Mouse (Mus musculus) erythroid progenitor cell, adult 5-6 weeks (primary cell): Measurements from ENCODE around the gene Grb10. TPM values are rescaled to one million over a fixed set of nuclear protein-coding genes. Genes with fewer than 3 reads are reported as not detected.

Experiments
- ATAC-seq: replicated peaks from 2 replicates; pipeline ENCODE4 v1.8.0; 2016; ENCODE audit warnings: moderate number of reproducible peaks, mild to moderate bottlenecking, moderate TSS enrichment, inconsistent platforms; ENCODE audit not compliant: poor library complexity, low FRiP score, severe bottlenecking
- total RNA-seq, 2 experiments: library from RNA; stranded (forward) in 1 of 2; stranded (reverse) in 1 of 2; fragments of 150-400 nt in 1 of 2; fragments of 186-747, 209-891 nt in 1 of 2; gene quantifications; 2 replicates each; pipeline versions ENCODE4 v1.2.3 to v1.2.4; 2015 to 2017; ENCODE audit warnings: low replicate concordance in 2 of 2

The Grb10 gene
- total RNA-seq, 2 experiments from 2014 or later, result 2.1 to 5.9 TPM

DNA sequence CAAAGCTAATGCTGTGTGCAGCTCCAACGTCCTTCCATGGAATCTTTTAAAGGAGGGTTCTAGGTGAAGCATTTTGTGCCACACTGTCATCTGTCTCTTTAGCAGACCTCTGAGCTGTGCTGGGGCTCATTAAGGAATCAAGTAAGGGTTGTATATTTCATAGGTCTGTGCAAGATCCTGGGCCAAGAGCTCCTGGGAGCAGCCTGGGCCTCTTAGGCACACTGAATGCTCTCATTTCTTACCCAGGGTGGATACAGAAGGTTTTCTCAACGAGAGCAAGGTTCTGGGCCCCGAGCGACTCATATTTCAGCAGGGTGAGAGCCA is 84.4 kb downstream of the Grb10 start:
- ATAC-seq, result no peak

DNA sequence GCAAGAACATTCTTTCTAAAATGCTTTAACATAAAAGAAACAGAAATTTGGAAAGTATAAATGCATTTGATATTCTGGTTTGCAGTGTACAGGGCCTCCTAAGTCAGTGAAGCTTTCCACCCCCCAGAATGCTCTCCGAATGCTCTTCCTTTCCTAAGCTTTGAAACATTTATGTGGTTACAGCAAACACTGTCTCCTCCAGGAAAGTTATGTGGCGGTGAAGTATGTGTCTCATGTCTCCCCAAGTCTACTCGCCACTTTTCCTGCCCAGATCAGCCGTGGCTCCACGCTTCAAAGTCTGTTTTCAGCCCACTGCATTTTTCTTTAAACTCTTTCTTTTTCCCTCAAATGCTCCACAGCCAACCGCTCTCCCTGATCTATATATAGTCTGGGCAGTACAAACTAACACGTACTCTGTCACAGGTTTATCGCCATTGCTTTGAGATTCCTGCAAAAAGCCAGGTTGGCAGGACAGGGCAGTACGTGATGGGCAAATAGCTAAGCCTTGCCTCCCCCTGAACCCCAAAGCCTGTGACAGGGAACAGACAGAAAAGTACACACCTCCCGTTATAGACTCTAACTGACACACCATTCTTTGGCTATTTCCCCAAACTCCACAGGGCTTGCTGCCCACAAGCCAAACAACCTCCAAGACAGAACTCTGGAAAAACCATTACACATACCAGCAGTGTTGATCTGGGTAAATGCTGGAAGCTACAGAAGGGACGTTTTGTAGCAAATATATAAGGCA is 84.9 kb downstream of the Grb10 start:
- no peak for ATAC-seq

DNA sequence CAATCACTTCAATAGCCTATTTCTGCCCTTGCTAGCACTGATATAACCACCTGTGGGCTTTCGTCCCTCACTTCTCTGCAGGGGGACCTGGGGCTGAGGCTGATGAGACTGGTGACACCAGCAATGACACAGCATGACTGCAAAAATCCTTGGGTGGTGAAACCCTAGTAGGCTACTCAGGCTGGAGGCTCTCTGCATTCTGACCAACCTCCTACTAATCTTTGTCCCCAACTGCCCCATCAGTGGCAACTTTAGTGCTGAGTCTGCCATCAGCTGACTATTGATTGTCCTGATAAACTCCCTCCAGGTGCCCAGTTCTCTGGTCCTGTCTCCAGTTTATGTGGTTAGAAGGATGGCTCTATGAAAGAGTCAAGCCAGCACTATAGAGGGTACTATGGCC is 85.9 kb downstream of the Grb10 start:
- no peak for ATAC-seq

DNA sequence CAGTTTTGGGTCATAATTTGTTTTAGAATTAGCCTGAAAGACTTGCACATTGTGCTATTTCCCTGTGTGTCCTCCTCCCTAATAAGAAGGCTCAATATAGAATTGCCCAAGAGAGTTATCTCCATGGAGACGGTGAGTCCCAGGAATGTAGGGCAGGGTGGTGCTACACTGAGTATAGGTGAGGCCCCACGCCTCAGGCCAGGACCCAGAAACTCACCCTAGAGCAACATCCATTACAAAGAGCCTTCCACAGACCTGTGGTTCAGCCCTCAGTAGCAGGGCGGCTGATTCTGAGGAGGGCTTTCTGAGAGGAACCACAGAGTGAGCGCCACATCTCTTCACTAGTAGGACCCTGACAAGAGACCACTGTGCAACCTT is 89.5 kb downstream of the Grb10 start:
- no peak for ATAC-seq

DNA sequence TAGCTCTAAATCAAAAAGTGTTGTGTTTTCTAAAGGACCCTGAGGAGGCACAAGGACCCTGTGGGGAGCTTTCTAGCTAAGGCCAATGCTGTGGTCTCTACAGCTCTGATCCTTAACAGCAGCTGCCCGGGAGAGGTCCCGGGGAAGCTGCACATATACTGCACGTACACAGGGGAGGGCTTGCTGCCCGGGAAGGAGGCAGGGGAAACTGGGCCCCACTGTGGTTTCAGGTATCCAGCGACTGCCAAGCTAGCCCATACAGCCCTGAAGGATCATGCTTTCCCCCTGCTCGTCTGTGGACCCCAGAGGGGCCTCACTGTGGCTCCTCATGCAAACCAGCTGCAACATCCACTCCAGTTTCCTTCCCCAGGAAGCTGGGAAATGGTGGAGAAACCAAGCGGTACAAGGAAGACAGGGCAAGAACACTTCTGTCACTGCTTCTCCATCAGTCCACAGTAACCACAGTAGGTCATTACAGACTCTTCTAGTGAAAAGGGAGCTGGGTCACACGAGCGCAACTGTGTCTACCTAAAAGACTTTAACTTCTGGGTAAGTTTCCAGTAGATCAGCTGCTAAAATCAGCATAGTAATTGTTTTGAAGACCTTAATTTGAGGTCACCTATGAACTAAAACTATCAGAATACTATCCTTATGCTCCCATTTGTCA is 90.0 kb downstream of the Grb10 start:
- ATAC-seq, result no peak

DNA sequence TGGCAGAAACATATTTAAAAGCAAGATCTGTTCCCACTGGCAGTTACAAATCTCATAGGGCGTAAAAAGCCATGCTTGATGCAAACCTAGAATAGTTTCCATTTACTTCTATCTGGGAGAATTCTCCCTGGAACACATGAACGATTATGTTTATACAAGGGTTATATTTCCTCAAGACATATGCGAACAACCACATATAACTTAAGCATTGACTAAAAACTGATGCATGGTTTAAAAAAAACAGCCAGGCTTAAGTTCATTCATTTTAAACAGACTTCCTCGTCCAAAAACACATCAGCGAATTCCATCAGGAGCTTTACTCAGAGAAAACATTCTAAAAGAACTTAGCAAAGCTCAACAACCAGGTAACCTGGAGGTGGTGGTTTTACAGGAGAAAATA is 90.6 kb downstream of the Grb10 start:
- ATAC-seq, result no peak

DNA sequence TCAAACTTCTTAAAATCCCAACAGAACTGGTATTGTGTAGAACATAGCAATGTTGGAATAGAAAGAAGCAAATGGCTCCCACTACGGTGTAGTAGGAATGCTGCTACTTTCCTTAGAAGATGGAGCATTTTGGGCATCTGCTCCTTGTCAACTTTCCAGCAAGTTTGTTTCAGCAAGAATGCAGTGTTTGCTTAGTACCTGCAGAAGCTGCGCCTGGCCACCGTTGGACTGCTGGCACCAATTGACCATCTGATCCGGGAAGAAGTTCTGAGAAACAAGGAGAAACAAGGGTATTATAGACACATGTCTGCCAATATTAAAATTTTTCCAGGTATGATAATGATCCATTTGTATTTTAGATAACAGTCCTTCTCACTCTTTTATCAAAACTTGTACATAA is 92.7 kb downstream of the Grb10 start:
- ATAC-seq, result no peak

DNA sequence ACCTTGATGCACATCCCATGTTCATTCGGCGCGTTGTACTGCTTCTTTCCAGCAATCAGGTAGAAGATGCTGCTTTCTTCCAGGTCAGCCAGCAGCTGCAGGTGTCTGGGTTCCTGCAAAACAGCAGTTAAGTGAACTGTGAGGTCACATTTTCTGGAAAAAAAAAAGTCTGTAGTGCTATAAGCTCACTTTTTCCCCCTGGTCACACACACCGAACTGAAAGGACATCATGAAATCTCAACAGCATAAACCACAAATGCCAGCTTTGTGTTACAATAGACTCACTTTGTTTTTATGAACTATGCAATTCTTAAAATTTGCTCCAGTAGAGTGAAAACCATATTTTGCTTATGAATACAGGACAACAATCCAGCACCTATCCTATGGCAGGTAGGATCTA is 93.7 kb downstream of the Grb10 start:
- ATAC-seq, result no peak

DNA sequence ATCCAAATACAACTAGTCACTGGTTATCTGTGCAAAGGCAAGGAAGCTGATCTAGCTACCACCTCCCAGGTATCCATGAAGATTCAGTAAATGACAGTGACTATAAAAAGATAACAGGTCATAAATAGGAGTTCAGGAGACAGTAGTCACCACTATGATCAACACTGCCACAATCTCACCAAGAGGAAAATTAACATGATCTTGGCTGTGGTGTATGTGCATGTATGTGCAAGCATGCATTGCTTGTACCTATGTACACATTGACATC is 94.5 kb downstream of the Grb10 start:
- no peak for ATAC-seq

DNA sequence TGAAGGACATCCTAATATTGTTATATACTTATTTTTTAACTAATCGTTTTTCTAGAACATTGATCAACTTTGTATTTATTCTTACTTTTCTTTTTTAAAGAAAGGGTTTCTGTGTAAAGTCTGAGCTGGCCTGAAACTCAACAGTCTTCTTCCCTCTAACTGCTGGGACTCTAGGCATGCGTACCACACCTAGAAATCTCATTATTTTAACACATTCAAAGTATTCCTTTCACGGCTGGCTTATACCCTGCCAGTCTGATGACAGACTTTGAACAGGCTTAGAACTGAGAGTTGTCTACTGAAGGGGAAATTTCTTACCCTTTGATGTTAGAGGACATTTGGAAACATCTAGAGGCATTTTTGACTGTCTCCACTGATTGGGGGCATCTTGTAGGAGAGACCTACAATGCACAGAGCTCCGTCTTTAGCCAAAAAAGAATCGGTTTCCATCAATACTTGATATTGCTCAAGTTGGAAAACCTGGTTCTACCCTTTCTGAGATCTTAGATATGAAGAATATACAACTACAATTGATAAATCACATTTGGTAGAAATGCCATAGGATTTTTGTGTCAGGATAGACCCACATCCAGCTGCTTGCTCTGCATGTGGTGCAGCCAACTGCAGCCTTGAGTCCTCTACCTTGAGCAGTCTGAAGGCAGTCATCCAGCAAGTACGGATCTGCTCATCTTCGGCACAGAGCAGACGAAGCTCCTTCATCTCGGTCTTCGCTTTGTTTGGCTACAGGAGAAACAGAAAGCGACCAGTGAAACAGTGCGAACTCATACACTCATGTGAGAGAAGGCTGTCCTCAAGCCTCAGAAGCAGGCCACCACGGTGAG is 95.0 kb downstream of the Grb10 start:
- no peak for ATAC-seq

DNA sequence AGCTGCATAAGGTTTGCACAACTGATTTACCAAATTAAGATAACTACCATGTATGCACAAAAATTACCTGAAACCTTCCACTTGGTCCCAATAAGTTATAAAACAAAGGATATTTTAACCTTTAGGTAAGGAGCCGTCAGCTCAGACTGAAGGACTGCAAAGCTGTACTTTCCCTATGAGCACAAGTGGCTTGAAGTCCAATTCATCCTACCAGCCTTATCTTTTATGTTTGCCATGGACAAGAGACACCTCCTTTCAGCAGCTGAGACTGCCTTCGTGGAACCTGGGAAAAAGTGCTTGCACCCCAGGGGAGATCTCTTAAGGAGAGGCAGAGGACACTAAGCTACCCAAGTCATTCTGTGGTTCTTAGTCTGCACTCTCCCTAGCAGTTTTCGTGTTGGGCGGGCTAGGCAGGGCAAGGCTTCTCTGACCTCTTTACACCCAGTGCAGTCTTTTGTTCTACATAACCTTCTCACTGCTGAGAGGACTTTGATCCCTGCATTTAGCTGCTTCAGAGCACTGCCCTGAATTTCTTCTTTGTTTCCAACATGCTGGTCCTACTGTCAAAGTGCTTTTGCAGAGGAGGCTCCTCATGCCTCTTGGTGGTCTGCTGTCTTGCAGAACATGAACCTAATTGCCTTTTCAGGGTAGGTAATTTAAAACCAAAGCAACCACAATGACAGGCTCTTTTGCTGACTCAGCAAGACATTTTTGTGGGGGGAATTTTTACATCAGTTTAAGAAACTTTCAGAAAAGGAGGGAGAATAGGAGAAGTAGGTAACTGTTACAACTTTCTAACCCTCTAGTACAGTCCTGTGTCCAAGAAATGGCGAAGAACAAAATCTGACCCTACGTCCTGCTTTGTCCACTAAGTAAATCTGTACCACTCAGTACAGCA is 95.9 kb downstream of the Grb10 start:
- ATAC-seq, result no peak

DNA sequence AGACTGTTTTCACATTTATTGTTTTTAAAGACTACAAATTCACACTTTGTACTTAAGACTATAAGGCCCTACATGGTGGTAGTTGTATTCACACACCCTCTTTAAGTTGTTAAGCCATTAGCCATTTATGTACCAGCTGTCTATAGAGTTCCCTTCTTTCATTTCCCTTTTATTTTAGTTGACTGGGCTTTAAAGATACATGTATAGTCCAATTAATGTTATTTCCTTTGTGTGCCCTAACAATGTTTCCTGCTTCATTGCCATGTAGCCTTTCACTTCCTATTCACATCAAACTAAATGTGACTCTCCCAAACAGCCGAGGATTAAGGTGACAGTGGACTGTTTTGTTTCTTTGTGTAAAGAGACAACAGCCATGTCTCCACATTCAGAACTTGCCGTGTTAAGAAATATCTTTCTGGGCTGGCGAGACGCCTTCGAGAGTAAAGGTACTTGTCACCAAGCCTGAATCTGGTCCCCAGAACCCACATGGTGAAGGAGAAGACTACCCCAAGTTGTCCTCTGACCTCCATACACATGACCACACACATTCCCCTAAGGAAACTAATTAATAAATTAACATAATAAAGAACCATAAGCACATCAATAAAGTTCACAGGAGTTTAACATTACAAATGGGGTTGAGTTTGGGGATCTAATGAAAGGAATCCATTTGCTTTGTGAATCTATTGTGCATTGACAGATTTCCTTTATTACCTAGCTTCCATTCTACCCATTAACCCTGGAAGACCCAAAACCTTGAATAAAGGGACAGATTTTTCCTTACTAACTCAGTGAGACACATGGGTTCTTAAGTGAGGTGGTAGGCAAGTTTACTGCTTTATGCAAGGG is 97.4 kb downstream of the Grb10 start:
- no peak for ATAC-seq

DNA sequence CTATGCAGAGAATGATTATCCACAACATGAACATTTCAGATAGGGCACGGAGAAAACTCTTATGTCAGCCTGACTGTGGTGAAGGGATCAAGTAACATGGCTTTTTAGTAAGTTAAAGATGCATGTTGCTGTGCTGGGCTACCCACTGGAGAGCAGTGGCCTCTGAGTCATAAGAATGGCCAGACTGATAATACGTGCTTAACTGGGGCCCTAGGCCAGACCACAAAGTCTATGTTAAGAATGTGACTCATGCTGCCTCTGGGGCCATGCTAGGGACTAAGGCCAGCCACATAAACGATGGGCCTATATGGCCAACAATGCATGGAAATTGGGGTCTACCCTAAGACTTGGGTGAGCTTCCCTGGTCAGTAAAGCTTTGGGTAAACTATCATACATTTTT is 98.9 kb downstream of the Grb10 start:
- no peak for ATAC-seq

DNA sequence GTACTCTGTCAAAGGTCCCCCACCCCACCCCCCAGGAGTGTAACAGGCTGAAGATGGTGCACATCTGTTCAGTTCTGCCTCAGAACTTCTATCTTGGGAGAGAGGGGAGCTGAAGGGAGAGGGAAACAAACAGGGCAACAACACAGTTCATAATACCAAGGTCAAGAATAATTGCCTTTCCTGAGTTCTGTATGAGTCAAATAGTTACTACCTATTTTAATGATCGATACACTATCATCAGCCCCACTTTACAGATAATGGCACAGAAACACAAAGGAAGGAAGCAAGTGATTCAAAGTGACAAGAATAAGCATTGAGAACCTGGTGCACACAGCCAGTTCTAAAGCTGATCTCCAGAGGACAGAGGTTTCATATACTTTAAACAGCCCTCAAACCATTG is 99.9 kb downstream of the Grb10 start:
- no peak for ATAC-seq

DNA sequence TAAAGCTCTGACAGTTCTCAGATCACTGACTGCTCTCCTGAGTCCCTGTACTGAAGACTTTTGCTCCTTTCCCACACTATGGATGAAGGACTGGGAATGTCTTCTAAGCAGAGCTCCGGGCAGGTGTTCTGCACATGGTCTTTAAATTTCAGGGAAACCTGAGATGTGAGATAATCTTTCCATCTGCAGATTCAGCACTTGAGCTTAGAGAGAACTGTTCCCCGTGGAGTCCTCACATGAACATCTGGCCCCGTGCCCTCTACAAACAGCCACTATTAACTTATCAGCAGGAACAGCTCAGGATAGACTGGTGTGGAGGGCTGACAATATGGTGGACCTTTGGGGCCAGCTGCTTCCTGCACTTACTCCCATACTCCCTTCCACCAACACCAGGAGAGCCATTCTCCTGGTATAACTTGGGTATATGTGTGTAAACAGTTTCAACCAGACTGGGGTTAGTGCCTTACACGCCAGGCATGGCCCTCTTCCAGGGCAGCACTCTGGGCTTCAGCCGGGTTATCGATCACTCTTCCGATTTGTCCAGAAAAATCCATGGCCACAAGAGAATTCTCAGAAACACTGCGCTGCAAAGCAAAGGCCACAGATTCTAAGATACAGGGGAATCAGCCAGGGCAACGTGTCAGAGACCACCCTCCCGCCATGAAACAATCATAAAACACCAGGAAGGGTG is 101.0 kb downstream of the Grb10 start:
- no peak for ATAC-seq

DNA sequence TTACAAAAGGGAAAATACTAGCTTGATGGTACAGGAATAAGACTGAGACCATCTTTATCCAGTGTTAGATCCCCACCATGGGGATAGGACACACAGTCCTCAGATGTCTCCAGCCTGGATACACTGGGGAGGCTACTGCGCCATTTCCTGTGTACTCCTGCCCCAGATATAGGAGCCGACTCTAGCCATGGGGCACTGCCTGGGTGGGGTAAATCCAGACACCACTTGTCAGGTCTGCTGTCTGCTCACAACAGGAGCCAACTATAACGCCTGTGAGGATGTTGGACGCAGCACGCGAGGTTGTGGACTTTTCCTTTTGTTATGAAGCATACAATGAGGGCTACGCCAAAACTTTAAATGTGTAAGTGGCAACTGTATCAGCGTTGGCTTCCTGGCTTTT is 103.7 kb downstream of the Grb10 start:
- ATAC-seq, result no peak

DNA sequence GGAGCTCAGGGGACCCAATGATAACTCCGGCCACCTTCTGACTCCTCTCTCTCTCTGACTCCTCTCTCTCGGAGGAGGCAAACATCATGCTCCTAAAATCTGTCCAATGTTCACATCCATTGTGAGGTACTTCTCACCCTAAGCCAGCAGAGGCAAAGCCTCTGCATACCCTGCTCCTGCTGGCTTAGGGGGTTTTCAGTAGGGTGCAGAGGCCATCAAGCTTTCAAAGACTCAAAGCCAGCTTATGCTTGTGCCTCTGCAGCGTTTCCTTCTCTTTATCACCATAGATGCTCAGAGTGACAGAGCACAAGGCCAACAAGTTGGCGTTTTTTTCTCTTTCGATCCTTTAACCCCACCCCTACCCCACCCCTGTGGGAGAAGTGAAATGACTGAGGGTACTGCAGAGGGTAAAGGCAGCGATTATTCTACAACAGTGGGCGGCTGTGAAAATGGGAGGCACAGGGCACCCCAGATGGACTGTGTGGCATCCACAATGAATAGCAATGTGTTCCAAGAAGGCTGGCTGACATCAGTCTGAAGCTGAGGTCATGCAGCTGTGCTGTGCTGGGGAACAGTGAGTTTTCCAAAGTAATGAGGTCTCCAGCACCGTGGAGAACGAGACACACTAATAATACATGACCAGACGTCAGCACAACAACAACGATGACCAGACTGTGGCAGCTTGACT is 106.2 kb downstream of the Grb10 start:
- ATAC-seq, result no peak

DNA sequence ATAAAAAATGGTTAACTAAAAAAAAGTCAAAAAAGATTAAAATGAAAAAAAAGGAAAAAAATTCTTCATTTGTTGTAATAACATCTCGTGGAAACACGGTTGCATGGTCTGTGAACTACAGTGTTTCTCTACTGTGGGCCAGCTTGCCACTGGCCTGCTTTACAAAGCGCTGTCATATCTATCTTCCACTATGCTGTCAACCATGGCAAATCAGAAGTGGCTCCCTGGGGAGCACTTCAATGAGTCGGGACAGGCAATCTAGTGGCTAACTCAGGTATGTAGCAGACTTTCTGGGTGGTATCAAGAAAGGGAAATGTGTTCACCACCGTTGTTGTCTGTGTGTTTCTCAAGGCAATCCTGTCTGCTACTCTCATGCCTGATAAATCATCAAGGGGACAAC is 106.8 kb downstream of the Grb10 start:
- ATAC-seq, result no peak
